Mouse (Mus musculus) thymus, adult 2 months (tissue): ENCODE measurements around the gene Clcnkb.

Source experiments
- CTCF ChIP-seq: fragments of 200-500 bp; IDR thresholded peaks from 2 replicates; pipeline ENCODE4 v1.5.1; 2012; ENCODE audit warnings: mild to moderate bottlenecking, control low read depth, low read length, moderate library complexity, borderline replicate concordance; ENCODE audit not compliant: control insufficient read depth, poor library complexity, insufficient read depth; ENCODE audit errors: extremely low read depth
- POLR2A ChIP-seq: fragments of 200-500 bp; IDR thresholded peaks from 2 replicates; pipeline ENCODE4 v1.6.1; 2012; ENCODE audit warnings: mild to moderate bottlenecking, low read length, control low read depth, moderate library complexity; ENCODE audit not compliant: control insufficient read depth, poor library complexity, insufficient read depth; ENCODE audit errors: extremely low read depth

GRCm38 (mm10) chr4:141365126-141365525 lies 50.7 kb downstream of the Clcnkb start:
- TF ChIP-seq POLR2A: no peak
- no peak for TF ChIP-seq CTCF
